Mouse (Mus musculus) frontal cortex, postnatal 36 days (tissue): ENCODE results near the gene Pgk1.
"Not testable (repeated sequence)": the region's sequence is repeated elsewhere in the genome, so short reads cannot be mapped to it uniquely, and the experiment has no call there.

Experiments
- DNase-seq, 2 experiments: peaks; one replicate each; pipeline ENCODE4 v3.0.0; 2022; ENCODE audit warnings: low spot score in 2 of 2

Gene Pgk1

DNA sequence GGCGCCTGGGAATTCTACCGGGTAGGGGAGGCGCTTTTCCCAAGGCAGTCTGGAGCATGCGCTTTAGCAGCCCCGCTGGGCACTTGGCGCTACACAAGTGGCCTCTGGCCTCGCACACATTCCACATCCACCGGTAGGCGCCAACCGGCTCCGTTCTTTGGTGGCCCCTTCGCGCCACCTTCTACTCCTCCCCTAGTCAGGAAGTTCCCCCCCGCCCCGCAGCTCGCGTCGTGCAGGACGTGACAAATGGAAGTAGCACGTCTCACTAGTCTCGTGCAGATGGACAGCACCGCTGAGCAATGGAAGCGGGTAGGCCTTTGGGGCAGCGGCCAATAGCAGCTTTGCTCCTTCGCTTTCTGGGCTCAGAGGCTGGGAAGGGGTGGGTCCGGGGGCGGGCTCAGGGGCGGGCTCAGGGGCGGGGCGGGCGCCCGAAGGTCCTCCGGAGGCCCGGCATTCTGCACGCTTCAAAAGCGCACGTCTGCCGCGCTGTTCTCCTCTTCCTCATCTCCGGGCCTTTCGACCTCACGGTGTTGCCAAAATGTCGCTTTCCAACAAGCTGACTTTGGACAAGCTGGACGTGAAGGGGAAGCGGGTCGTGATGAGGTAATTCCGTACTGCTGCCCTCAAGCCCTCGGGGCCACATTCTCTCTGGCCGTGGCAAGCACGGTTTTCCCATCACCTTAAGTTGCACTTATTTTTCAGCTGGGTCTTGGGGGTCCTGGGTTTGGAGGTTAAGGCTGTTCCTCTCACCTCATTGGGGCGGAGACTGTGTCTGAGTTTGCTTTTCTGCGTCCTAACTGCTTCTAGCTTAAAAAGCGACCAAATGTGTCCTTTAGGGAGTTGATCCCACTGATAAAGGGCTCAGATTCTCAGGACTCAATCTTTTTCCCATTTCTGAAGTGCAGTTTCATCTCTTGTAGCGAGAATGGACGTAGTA is at the start of gene Pgk1:
TSS of gene Pgk1 (plus strand) at position 388 of the 937 bp plus-strand sequence.
- DNase-seq = peak; percentile 79 to 91

DNA sequence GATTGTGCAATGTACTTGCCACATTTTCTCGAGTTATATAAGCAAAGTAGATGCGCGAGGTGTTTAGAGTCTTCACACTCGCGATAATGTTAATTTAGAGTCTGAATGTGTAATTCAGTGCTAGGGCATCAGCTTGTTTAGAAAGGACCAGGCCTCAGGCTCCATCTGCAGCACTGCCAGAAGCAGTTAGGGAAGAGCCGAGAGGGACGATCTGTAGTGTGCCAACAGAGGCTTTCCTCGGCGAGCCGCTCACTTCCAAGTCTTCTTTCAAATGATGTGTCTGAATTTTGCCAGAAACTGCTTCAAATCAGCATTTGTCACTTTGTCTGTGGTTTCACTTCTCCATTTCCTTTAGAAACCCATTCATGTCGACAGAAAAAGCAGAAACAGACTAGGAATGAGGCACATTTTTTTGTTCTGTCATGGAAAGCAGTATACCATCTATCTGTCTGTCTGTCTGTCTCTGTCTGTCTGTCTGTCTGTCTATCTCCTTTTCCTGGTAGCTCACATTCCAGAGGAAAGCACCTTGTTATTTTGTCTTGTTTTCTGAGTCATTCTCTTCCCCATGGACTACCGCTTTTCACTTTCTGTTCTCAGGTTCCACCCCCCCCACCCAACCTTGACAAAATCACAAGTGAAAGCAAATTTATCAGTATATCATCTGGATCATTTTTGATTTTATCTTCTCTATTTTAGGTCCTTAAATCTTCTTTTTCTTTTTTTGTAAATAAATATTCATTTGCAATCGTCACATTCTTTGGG is 47.4 kb upstream of the Pgk1 start:
- peak in 1 of 2 experiments; percentile 12 for DNase-seq

DNA sequence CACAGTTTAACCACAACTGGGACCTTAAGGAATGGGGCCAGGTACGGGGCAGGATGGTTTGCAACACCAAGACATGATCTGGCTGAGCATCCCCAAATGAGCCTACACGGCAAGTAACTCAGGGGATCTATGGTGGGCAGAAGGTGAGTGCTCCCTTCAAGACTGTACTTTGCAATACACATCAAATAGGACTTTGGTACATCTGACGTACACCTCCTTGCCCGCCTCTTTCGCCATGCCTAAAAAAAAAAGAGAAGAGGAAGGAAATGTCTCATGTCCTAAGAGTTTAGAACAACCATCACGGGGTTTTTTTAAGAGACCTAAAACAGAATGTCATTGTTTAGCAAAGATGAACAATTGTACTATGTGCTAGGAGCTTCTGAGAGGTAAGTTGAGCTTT is 44.0 kb upstream of the Pgk1 start, which contains the start of gene Tlr13:
TSS of gene Tlr13 (plus strand) at position 269 of the 400 bp plus-strand sequence.
- no peak for DNase-seq

DNA sequence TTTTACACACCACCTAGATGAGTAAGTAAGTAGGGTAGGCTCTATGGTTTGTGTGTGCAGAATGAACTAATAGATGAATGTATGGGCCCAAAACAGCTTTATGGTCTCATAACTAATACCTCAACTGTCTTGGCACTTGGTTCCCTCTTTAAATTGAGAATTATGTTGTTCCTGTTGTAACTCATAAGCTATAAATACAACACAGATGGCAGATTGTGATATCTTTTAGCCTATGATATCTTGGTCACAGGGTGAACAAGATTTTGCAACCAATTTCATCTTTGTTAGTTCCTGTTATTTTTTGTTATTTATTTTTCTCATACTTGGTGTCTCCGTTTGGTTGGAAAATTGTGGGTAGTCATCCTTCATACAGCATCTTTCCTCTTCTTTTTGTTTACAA is 38.7 kb upstream of the Pgk1 start:
- no peak for DNase-seq

DNA sequence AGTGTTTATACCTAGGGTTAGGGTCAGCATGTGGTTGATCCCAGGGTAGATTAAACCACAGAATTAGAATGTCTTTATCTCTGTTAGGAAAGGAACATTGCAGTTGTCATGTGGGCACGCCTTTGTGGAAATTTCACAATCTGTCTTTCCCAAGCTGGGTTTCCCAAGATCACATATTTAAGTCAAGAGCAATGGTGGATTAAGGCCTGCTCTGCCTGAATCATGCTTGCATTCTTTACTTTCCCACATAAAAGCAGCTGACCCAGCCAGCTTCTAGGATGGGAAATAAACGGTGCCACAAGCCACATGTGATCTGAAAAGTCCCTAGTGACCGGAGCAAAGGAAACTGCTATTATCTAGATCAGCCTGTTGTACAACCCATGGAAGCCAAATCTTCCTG is 37.4 kb upstream of the Pgk1 start:
- no peak for DNase-seq

DNA sequence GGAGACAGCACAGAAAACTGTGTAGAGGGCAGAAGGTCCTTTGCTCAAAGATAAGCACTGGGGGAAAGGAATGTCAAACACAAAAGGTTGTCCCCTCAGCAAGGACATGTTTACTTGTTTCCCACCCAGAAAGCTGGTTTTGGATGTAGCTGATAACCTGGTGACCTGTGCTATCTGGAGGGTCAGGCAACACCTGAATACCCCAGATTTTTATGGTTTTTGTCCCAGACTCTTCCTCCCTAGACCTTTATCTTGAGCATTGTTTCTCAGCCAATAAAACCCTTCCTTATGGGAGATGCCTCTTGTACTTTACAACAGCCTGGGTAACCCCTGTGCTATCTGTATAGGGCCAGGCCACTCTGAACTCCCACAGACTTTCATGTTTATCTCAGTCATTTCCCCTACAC is 32.7 kb upstream of the Pgk1 start:
- DNase-seq = no peak

DNA sequence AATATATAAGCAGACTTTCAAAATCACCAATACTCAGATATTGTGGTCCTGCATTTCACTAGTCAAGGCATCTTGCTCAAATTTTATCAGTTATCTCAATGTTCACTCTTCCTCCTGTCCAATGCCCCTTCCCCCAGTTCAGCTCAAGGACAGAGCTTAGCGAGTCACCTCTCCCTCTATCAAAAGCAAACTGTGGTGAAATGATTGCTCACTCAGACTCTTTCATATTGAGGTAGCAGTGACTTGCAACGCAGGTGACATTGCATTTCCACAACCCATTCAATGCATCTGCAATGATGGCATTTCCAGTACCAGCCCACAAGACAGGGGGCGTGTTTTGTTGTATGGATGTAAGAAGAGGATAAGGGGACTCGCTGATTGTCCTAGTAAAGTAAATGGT is 31.0 kb upstream of the Pgk1 start:
- no peak for DNase-seq

DNA sequence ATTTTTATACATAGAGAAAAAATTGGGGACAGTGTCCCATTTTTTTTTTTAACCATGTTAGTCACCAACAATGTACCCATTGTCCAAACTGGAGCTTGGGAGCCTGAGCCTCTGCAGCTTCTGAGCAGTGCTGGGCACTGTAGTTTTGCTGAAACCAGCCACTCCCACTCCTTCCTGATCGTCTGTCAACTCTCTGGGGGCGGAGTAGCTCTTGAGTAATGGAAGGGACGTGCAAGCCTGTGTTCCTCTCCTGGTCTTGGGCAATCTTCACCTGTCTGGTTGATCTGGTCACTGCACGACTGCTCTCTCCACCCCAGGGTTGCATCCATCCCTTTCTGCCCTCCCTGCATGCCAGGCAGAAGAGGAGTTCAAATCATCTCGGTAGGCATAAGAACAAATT is 22.9 kb upstream of the Pgk1 start:
- DNase-seq = no peak

DNA sequence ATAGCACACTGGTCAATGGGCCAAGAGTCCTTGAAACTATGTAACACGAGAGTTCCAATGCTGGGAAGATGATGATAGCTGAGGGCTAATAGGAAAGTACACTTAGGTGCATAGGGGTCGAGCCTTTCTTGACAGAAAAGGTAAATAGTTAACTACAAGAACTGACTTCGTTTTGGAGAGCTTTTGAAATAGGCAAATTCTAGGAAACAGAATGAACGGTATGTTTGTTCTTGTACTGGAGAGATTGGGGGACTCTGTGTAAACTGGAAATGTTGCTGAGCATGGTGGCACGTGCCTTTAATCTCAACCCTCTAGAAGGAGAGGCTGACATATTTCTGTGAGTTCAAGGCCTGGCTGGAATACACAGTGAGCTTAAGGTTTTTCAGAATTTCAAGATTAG is 22.3 kb upstream of the Pgk1 start:
- DNase-seq = no peak

DNA sequence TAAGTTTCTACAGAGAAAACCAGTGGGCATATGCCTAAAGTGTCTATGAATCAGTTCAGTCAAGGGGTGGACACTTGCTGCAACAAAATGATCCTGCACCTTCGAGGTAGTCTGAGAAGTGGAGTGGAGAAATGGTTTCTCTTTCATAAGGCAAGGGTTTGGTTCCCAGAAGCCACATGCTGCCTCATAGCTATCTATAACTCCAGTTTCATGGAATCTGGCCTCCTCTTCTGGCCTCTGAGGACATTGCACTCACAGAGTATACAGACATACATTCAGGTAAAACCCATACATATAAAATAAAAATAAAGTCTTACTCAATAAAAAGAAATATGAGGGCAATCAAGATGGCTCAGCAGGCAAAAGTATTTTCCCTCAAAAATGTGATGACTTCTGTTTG is 21.8 kb upstream of the Pgk1 start:
- no peak for DNase-seq

DNA sequence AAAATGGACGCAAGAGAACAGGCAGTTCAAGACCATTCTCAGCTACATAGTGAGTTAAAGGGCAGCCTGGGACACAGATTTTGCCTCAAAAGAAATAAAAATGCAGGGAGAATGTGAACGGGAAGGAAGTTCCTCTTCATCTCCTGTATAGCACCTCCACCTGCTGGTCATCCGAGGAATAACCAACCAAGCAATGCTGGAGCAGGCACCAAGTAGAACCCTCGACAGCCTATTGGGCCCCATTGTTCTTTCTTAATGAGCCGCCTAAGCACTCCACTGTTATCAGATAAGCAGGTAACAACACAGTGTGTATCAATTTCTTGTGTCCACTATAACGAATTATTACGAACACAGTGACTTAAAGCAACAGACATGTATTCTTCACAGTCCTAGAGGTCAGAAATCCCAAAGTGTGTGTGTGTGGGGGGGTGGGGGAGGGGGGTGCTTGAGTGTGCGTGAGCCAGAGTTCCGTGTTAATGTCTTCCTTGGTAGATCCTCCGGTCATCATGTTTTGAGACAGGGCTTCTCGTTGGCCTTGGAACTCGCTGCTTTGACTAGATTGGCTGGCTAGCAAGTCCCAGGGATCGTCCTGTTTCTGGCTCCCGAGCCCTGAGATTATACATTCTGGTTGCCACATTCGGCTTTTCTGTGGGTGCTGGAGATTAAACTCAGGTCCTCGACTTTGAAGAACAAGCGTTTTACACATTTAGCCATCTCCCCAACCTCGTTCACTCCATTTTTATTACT is 15.6 kb upstream of the Pgk1 start:
- DNase-seq = peak; percentile 67 to 73

DNA sequence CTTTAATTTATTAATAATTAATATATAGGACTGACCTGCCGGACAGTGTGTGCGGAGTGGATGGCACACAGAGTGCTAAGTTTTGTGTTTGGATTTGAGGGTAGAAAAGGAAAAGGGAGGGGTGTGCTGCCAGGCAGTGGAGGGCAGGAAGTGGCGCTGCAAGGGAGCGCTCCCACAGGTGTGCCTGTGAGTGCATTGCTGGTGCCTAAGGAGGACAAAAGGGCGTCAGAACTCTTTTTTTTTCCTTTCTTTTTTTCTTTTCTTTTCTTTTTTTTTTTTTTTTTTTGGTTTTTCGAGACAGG is 15.1 kb upstream of the Pgk1 start:
- DNase-seq = no peak

DNA sequence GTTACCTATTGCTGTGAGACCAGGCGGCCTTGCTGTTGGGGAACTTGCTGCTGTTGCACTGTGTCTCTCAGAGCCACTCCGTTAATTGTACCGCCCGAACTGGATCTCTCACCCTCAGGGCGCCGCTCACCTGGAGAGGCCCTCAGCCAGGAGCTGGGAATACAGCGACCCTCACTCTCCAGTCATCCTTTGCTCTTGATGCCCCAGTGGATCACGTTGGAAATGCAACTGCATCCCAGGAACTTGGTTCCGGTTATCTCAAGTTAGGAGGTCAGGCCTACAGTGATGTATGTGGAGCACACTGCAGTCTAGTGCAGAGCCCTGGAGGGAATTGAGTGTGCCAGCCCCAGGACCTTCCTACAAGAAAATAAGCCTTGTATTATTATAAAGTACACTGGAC is 10.6 kb upstream of the Pgk1 start:
- no peak for DNase-seq

DNA sequence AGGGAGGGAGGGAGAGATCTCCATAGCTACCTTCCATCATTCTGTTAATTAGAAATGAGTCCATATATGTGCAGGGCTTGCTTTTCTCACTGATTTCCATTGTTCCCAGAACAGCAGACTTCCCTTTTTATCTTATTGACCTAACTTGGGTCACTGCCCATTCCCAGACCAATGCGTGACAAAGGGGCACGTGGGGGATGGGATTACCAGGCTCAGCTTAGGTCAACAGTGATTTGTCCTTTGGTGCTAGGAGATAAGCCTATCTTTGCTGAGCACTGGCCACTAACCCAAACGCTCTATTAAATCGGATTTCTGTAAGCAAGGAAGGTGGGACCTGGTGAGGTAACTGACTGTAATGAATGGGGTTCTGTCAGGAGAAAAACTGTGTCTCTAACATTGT is 2.6 kb upstream of the Pgk1 start:
- no peak for DNase-seq

DNA sequence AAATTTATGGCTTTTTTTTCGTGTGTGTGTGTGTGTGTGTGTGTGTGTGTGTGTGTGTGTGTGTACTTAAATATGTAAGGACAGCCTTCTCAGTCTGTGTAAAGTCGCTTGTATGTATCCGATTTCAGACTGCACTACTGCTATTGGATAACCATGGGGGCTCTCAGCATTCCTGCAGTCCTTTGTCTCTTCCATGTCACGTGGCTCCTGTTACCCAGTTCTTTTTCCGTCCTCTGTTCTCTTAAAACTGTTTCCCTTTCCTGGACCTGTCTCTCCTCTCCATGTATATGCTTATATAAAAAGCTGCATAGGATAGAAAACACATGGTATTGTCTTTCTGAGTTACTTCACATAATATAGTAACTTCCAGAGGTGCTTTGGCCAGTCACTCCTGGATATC is 1.2 kb upstream of the Pgk1 start:
- DNase-seq = no peak

DNA sequence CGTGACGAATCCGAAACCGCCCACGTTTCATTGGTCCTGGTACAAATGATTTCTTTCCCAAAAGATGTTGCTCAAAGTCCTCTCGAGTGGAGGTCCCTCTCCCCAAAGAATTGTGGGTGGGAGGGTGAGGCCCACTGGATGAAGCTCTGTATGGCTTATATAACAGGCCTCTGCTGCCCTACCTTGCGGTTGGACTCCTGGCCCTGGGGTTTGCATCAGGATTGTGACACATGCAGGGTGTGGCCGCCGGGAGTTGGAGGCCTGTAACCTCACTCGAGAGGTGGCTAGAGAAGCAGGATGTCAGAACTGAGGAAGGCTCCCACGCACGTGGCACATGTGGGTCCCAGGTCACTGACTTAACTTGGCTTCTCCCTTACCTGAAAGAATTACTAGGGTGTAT is 837 bp downstream of the Pgk1 start:
- DNase-seq = peak in 1 of 2 experiments; percentile 20

DNA sequence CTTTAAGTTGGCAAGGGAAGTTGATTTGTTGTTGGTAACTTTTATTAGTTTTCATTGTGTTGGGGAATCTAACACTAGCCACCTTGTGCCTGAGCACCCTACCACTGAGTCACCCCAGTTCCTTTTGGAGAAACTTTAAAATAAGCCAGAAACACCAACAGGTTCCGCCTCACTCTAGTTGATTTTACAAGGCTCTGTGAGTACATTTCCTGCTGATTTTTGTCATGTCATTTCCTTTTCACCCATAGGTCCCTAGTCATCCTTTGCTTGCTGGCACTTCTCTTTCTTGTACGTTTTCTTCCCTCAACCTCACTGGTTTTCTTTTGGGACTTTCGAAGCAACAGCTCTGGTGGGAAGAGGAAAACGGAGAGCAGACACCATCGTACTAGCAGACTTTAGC is 2.5 kb downstream of the Pgk1 start:
- no peak for DNase-seq

DNA sequence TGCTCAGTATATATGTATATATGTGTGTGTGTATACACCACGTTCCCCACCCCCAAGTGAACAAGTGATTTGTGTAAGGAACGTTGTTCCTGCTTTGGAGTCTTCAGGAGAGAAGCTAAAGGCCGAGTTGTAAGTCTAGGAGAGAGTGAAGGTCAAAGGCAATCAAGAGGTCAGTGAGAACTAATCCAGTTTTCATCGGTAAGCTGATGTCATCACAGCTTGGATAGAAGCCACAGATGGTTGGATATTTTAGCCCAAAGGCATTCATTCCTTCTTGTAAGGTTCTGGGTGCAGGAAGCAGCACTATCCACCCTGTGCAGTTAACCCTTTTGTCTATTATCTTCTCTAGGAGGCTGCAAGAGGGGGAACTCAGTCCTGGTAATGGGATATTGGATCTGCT is 3.2 kb downstream of the Pgk1 start:
- no peak for DNase-seq

DNA sequence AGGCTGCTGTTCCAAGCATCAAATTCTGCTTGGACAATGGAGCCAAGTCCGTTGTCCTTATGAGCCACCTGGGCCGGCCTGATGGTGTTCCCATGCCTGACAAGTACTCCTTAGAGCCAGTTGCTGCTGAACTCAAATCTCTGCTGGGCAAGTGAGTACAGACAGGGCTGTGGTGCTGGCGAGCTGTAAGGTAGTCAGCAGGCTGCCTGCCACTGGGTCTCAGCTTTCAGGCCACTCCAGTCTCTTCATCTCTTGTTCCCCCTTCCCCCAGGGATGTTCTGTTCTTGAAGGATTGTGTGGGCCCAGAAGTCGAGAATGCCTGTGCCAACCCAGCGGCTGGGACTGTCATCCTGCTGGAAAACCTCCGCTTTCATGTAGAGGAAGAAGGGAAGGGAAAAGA is 7.5 kb downstream of the Pgk1 start:
- DNase-seq = not testable (repeated sequence)

DNA sequence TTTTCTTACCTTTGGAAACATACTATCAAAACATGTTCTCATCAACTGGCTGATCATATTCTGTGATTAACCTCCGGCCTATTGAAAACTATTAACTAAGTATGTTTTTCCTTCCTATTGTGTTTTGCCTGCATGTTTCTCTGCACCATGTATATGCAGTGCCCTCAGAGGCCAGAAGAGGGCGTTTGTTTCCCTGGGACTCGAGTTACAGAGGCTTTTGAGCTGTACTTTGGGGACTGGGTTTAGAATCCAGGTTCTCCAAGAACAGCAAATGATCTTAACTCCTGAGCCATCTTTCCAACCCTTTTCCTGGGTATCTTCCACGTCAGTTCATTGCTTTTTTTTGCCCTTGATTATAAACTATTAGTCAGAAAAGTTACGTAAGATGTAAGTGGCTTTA is 10.4 kb downstream of the Pgk1 start:
- no peak for DNase-seq

DNA sequence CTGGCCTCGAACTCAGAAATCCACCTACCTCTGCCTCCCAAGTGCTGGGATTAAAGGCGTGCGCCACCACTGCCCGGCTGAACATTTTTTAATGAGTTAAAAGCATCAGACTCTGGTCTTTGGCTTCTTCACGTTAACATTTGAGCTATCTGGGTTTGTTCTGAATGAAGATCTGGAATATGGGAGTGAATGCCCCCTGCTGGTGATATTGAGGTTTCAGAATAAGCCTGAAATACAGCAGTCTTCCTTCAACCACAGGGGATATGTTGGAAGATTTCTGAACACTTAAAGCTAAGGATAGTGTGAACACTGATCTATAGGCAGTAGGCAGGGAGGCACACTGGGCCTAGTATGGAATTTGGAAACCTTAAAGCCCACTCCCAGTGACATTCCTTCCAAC is 12.0 kb downstream of the Pgk1 start:
- DNase-seq = no peak

DNA sequence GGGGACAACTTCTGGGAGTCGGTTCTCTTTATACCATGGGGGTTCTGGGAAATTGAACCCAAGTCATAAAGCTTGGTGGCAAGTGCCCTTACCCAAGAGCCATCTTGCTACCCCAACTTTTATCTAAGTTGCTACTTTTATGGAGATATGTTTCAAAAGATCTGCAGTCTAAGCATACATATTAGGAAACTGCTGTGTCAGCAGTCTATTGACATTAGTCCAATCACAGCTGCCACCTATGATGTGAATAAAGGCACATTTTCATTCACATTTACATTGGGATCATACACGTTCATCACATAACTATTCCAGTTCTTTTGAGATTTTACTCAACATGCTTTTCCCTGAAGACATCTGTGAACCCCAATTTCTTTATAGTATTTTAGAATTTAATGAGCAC is 22.2 kb downstream of the Pgk1 start:
- DNase-seq = no peak
